Mouse (Mus musculus) left cerebral cortex, postnatal 25 days (tissue): ENCODE measurements around the gene Gstz1. TPM values are rescaled to one million over a fixed set of nuclear protein-coding genes. Genes with fewer than 3 reads are reported as not detected.
"Not testable (repeated sequence)": the region's sequence is repeated elsewhere in the genome, so short reads cannot be mapped to it uniquely, and the experiment has no call there.

Experiments
- DNase-seq, 2 experiments: peaks; one replicate each; pipeline ENCODE4 v3.0.0; 2022; ENCODE audit warnings: low spot score in 2 of 2, mixed read lengths in 1 of 2
- intact Hi-C: fragments of 180-260 bp; cut with DNase I; formaldehyde crosslinking; loops from one replicate; pipeline ENCODE4 v1.15.1; 2025
- total RNA-seq, 2 experiments: library from RNA; stranded (reverse); gene quantifications; 2 replicates each; pipeline ENCODE4 v1.2.3; 2021

Gene Gstz1
- total RNA-seq, 2 experiments from 2014 or later: 45.5 to 48.5 TPM

DNA sequence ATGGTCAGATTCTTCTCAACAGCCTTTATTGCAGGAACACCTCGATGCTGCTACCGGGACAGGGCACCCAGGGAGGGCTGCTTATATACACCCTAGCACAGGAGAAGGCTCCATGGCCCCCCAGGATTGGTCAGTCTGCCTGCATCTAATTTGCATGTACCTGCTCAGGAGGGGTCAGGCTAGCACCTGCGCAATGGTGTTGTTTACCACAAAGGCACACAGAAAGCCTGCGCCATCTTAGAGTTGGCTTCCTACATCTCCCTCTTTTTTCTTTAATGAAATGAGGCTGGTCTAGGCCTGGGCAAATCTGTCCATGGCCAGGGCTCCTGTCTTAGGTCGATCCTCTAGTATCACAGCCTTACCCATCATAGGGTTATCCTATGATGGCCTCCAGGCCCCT is 2.5 kb downstream of the Gstz1 start:
- DNase-seq: no peak
- intact Hi-C loops: loop anchor here (5.0 to 10.0 kb wide), 2 partner anchors 183 to 375 kb away; no protein-coding TSS in a partner anchor

- intact Hi-C loops, DNase-seq: not testable (repeated sequence)
Observed at GRCm38 (mm10) chr12:87154448-87154847, 7.5 kb downstream of the Gstz1 start.

DNA sequence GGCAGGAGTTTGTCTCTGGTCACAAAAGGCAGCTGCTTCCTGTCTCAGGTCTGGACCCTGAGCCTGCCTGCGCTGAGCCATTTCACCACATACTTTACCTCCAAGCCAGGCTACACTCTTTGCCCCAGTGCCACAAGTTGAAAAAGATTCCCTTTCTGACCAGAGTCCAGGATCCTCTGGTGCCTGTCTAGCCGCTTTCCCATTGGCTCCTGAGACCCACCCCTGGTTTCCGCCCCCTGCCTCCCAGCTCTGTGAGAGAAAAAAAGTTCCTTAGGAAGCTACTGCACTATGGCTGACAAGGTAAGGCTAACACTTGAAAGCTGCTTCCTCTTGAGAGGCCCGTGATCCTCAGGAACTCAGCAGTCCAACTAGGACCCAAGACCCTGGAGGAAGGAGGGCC is 10.4 kb downstream of the Gstz1 start:
- no peak for DNase-seq
- intact Hi-C loops: no loop called here

DNA sequence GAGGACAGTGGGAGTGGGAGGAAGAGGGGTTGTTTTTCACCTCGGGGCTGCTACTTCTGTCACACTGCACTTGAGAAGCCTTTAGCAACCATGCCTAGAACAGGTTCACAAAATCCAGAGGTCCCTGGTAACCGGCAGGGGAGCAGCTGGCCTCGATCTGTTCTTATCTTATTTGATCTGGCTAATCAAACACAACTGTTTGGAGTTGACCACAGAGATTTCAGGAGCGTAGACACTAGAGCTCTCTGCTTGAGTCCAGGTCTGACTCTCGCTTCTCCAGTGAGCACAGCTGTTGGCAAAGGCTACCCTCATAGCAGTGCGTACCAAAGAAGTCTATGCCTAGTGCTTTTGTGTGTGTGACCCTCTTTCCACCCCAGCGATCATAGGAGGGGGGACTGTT is 11.1 kb downstream of the Gstz1 start:
- intact Hi-C loops: no loop called here
- no peak for DNase-seq

DNA sequence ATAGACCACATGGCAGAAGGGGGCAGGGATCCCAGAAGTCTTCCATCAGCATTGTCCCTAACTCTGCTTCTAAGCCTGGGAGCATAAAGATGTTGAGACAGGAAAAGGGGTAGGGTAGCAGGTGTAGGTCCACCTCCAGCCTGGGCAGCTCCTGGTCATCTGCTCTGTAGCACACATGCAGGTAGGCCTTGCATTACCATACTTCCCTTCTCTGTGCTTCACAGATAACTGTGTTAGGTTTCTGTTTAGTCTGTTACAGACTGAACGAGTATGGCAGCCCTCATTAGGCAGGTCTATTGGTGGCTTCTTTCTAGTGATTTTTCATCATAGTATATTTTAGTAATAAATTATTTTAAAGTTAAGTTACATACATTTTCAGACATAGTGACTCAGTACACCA is 13.3 kb downstream of the Gstz1 start:
- DNase-seq: no peak
- intact Hi-C loops: no loop called here

DNA sequence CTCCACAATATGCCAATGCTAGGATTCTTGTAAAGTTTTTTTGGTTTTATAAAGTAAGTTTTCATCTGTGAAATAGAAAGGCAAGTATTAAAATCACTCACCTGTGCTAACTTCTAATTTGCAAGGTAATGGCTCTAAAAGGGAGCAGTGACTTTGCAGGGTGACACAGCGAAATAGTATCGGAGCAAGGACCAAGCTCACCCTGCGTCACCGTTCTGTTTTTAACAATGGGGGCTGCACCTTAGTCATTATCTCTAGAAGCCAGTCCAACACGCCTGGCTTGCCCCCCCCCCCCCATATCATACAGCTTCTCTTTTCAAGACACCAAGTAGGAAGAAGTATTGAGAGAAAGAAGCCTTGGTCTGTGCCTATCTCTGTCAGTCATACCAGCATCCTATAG is 13.8 kb downstream of the Gstz1 start:
- intact Hi-C loops: no loop called here

GRCm38 (mm10) chr12:87175194-87175946 is 28.4 kb downstream of the Gstz1 start:
- peak in 1 of 2 experiments; percentile 11 for DNase-seq
- intact Hi-C loops: no loop called here

More for the DNA sequence above, 13.8 kb downstream of the Gstz1 start:
- no peak for DNase-seq

DNA sequence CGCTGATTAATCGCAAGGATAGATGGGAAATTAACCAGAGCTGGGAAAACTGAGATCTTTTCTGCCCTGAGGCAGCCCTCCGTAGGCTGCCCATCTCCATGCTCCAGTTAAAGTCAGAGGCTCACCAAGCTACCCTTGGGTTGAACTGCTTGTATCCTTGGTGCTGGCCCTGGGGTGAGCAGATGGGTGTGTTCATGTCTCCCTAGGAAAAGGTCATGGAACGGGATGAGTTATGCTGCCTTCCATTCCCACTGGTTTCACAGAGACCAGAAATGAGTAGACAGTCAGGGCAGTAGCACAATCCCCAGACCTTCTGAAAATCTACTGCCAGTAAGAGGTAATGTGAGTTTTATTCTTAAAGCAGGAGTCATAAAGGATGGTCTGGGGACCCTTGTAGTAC is 30.7 kb downstream of the Gstz1 start:
- no peak for DNase-seq
- intact Hi-C loops: no loop called here

DNA sequence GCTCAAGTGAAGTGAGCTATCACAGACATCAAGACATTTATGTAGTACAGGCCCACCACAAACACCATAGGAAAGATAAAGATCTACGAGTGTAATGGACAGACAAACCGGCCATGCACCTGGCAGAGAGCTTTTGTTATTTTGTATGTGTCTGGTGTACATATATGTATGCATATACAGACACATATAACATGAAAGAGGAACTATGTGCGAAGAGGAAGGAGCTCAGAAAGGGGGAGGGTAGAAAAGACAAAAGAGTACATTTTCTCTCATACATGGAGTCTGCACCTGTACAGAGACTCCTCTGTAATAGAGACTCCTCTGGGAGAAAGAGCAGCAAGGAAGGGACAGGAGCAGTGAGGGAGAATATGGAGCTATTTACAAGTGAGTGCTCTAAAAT is 46.0 kb downstream of the Gstz1 start:
- DNase-seq: no peak
- intact Hi-C loops: no loop called here

GRCm38 (mm10) chr12:87195069-87195468 is 48.1 kb downstream of the Gstz1 start:
- no peak for DNase-seq
- intact Hi-C loops: no loop called here

DNA sequence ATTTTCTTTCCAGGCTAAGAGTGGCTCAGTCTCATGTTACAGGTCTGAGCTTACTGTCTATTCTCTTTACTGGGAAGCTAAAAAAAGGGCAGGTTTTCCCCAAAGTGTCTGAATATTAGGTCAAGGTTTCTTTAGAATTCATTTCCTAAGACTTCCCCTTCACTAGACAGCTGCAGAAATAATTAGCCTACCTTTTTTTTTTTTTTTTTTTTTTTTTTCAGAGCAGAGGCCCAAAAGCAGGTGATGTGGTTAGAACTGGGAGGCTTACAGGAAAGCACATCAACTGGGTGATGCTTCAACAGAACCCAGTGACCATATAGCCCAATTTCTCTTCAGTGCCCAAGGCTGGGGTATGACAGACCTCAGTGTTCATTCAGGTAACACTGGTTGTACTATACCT is 49.3 kb downstream of the Gstz1 start:
- intact Hi-C loops: no loop called here
- no peak for DNase-seq

GRCm38 (mm10) chr12:87198792-87199191 is 51.8 kb downstream of the Gstz1 start:
- intact Hi-C loops: no loop called here
- DNase-seq: no peak

DNA sequence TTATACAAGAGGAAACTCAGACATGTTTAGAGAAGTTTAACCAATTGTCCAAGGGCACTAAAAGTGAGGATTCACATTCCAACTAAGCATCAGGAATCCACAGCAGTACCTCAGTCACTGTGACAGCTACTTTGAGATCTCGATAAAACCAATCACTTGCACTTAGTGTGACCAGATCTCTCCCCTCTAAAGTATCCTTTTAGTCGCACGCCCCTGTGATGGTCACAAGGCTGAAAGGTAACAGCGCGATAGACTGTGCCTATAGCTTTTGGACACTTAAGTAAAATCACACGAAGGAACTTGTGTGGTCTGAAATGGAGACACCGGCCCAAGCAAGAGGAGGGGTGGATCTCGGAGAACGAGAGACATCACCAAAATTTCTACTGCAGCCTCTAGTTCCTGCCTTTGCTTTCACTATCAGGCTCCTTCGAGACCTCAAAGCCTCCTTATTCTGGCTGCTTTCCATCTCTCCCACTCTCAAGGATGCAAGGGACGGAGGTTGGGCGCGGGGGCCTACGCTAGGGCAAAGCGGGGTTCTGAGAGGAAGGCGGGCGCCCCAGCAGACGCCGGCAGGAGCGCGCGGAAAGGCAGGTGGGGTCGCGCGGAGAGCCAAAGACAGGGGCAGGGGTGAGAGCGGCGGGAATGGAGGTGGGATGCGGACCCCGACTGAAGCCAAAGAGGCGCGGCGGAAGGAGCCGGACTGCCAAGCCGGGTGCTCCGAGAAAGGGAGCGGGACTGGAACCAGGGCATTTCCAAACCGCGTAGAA is 52.4 kb downstream of the Gstz1 start, which contains the start of gene Samd15:
Gene Samd15, plus strand, starts transcription at position 518 of the 767 bp plus-strand sequence.
- intact Hi-C loops: no loop called here
- DNase-seq: peak; percentile 40 to 45

DNA sequence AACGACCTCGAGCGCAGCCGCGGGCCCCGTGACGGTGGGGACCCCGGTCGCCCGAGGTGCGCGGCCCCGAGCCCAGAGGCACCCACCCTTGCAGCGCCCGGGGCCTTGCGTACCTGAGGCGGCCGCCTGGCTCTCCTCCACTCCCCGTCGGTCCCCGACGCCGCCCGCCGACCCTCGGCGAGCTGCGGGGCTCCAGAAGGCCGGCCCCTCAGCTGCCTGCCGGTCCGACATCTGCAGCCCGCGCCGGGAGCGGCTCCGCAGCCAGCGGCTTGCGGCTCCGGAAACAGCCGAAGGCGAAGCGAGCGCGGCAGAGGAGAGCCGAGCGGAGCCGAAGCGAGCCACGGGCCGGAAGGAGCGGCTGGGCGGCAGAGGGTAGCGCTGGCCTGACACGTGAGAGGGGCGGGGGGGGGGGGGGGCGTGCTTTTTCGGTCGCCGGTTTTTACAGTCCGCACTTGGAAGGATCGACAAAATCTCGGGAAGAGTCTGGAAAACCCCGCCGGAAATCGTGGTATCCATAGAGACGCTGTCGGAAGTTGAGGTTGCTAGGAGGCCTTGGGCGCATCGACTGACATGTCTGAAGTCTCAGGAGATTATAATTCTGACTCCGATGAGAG is 53.1 kb downstream of the Gstz1 start, which contains the start of gene Tmed8:
Gene Tmed8, minus strand, starts transcription at position 482 of the 614 bp plus-strand sequence.
- peak; percentile 81 to 85 for DNase-seq
- intact Hi-C loops: loop anchor here (2.0 kb wide), 1 partner anchor 53 kb away; the partner anchor contains the start of genes Gstz1 and Pomt2

GRCm38 (mm10) chr12:87201694-87202093 is 54.7 kb downstream of the Gstz1 start:
- intact Hi-C loops: loop anchor here (2.0 kb wide), 1 partner anchor 55 kb away; the partner anchor contains the start of genes Gstz1 and Pomt2
- DNase-seq: no peak

- DNase-seq, intact Hi-C loops: not testable (repeated sequence)
Observed at GRCm38 (mm10) chr12:87205789-87206188, 58.8 kb downstream of the Gstz1 start.

DNA sequence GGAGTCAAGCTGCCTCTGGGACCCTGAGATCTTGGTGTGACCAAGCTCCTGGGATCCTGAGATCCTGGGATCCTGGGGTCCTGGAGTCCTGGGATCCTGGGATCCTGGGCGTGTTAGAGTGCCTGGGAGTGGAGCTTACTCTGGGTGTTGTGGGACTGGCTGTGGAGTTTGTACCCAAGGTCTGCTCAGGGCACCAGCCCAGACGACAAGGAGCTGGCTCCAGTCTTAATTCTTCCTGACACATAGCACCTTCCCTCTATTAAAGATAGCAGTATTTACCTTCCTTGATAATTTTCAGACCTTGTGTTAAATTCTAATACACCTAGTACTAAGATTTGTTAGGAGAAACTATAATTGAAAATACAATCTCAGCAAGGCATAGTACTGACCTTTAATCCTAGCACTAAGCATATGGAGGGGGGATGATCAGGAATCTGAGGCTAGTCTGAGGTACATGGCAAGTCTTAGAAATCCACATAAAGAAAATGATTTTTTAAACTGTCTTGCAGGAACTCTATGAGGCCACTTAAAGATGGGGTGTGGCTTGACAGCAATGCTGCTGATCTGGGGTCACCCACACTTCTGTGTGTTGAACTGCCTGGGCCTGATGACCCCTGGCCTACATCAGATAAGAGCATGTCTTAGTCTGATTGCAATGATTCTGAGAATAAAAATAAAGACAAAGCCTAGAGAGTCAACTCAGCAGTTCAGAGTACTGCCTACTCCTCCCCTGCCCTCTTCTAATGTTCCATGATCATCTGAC is 66.1 kb downstream of the Gstz1 start:
- DNase-seq: no peak
- intact Hi-C loops: no loop called here
